Mouse (Mus musculus) A20 (cell line): ENCODE measurements around the gene Gm49450.
"Not testable (repeated sequence)": the region's sequence is repeated elsewhere in the genome, so short reads cannot be mapped to it uniquely, and the experiment has no call there.

Experiments
- DNase-seq: peaks from one replicate; pipeline ENCODE4 v3.0.0-alpha.2; 2011; ENCODE audit warnings: low read depth, low spot score

Gene Gm49450

GRCm38 (mm10) chr15:98956000-98956399 is 2.6 kb upstream of the Gm49450 start:
- peak; percentile 71 for DNase-seq

DNA sequence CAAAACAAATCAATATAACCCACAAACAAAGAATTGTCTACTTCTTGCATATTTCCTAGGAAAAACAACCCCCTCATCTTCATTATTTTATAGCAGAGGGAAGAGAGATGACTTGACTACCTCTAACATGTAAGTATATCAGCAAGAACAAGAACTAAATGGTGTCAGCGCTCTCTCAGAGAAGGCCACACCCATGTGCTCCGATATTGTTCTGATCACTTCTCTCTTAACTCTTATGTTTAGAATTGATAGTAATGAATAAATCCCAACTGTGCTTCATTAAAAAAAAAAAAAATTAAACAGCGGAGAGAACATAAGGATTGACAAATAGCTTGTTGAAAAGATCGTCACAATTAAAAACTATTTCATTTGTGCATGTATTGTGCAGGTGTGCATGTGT is 2.0 kb upstream of the Gm49450 start:
- DNase-seq: peak; percentile 78

DNA sequence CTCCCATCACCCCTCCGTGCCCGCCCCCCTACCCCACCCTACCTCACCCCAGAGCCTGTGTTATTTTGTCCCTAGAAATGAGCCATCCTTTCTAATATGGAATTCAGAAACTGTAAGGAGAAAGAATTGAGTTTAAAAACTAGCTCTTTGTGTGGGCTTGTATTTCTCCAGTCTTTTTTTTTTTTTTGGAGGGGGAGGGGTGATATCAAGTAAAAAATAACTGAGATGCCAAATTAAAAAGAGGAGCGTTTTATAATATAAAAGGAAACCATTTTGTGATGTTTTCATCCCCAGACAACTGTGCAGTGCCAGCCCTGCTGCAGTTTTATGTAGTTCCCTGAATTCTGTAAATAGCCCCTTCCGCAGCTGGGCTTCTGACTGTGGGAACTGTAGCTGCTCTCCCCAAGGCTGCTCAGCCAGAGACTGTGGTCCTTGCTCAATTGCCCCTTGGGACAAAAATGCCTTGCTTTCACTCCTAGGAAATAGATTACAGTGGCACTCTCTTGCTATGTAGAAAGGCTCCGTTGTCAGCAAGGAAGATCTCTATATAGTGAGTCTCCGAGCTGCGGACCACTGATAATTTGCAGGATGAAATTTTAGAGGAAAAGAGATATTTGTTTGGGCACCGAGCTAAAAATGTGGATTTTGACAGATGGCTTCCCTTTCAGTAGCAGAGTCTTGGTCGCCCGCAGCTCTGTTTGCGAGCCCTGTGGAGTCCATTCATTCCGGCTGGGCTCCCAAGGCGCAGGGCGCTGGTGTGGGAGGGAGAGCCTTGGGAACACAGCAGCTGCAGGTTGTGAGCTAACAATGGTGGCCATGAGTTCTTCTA is 1.3 kb upstream of the Gm49450 start:
- peak; percentile 49 for DNase-seq

DNA sequence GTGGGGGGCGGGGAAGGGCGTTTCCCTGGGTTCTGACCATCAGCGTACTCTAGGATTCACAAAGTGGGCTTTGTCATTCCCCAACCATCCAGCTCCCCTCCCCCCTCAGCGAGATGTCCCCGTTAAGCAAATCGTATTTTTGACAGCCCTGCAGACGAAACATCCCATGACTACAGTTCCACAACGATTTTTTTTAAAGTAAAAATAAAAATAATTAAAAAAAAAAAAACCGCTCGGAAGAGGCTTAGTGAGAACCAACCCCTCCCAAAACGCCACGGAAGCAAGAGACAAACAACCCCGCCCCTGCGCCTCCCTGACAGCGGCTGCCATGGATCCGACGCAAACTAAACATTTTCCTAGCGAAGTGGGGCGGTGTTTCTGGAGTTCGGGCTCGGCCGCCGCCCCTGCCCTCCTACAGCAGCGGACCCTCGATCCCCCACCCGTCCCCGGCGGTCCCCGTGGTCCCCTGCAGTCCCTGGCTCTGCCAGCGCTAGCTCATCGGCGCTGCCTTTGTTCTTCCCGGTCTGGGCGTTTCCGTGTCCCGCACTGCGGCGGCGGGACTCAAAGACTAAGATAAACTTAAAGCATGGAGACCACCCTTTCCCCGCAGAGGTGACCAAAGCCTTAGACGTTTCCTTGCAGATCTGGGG is 475 bp downstream of the Gm49450 start:
- DNase-seq: no peak

DNA sequence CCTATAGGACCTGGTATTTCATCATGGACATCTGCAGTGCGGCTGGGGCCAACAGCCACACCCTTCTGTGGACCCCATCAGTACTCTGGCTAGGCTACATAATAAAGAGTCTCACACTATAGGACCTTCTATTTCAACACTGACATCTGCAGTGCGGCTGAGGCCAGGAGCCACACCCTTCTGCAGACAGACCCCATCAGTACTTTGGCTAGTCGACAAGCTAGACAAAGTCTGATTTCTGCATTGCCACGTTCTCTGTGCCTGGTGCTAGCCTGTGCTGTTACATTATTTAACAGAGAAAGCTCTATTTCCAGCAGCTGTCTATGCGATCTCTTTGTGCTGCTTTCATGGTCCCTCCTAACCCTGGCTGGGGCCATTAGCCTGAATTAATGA is 1.3 kb downstream of the Gm49450 start:
- no peak for DNase-seq

- not testable (repeated sequence) for DNase-seq
Measured at GRCm38 (mm10) chr15:98951122-98952062, 2.0 kb downstream of the Gm49450 start.

DNA sequence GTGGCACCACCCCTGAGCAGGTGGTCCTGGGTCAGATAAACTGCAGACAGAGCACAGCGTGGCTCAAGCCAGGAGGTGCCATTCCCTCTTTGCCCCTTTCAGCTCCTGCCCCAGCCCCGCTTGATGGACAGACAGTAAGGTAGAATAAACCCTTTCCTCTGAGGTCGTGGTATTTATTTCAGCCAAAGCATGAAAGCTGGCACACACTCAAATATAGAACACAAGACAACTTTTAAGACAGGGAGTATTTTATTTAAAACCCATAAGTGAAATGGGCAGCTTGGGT is 3.8 kb downstream of the Gm49450 start:
- no peak for DNase-seq

DNA sequence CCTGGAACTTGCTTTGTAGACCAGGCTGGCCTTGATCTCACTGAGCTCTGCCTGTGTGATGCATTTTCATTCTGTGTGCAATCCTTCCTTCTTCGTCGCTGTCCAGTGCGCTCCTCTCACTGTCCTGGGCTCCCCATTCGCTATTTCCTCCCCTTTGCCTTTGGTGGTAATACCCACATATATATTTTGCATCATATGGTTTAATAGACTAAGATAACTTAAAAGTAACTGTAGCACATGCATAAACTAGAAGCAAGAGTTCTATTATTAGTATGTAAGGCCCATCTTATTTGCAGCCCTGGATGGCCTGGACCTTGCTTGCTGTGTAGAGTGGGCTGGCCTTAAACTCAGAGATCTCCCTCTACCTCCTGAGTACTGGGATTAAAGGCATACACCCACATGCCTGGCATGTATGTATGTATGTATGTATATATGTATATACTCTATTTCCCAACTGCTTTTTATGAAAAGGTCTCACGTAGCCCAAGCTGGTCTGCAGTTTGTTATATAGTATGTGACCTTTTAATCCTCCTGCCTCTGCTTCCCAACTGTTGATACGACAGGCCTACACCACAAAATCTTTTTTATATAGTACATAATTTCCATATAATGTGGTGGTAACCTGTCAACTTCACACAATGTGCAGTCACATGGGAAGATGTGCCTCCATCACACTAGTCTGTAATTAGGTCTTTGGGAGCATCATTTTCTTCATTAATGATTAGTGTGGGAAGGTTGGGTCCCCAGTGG is 4.3 kb downstream of the Gm49450 start:
- DNase-seq: no peak

- DNase-seq: no peak
Measured at GRCm38 (mm10) chr15:98948382-98948781, 5.0 kb downstream of the Gm49450 start.

GRCm38 (mm10) chr15:98947884-98948283 is 5.5 kb downstream of the Gm49450 start:
- no peak for DNase-seq

- DNase-seq: no peak
Measured at GRCm38 (mm10) chr15:98943133-98943532, 10.2 kb downstream of the Gm49450 start.

DNA sequence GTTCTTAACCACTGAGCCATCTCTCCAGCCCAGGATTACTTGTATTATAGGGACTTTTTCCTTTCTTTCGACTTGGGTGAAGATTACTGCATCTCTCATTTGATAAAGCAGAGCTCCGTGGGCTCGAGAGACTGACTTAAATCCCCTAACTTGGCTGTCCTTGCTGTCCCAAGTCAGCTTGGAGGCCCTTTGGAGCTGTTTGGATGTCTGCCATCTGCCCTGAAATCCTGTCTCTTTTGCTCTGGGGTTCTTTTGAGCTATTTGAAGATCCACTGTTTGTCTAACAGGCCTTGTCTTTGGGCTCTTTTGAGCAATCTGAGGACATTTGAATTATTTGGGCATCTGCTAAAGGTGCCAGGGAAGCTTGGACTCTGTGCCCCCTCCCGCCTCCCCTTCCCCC is 11.3 kb downstream of the Gm49450 start:
- DNase-seq: no peak

DNA sequence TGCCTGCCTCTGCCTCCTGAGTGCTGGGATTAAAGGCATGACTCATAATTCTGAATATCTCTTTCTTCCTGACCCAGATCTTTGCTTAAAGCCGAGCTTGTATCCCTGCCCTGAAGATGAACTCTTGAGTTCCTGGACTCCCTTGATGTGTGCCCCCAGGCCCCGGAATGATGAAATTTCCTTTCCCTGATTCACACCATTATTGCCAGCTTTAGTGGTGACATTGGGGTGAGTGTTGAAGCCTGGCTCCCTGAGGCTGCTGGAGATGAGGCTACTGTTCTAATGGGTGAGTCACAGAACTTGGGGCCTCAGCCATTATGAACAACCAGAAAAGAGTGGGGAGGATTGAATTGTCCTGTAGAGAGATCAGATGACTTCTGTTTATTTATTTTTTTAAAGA is 11.8 kb downstream of the Gm49450 start:
- DNase-seq: no peak

DNA sequence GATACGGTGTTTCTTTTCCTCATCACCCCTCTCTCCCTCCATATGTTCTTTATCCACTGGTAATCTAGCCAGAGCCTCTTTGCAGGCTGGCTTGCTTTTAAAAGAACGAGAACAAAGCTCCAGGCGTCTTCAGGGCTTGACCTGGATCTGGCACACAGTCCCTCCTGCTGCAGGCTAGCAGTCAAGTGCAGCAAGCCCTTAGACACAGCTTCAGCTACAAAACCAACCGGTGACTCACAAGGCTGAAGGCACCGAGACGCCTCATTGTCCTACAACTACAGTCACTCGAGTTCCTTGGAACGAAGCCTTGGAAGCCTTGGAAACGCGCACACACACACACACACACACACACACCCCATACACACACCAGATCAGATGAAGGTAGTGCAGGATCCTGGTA is 12.5 kb downstream of the Gm49450 start:
- no peak for DNase-seq

GRCm38 (mm10) chr15:98934217-98934839 is 19.0 kb downstream of the Gm49450 start, which contains the start of gene Tuba1b:
Gene Tuba1b (minus strand): TSS chr15:98934565.
- peak; percentile 92 for DNase-seq

- peak; percentile 93 for DNase-seq
Measured at GRCm38 (mm10) chr15:98933833-98934216, 19.5 kb downstream of the Gm49450 start.

DNA sequence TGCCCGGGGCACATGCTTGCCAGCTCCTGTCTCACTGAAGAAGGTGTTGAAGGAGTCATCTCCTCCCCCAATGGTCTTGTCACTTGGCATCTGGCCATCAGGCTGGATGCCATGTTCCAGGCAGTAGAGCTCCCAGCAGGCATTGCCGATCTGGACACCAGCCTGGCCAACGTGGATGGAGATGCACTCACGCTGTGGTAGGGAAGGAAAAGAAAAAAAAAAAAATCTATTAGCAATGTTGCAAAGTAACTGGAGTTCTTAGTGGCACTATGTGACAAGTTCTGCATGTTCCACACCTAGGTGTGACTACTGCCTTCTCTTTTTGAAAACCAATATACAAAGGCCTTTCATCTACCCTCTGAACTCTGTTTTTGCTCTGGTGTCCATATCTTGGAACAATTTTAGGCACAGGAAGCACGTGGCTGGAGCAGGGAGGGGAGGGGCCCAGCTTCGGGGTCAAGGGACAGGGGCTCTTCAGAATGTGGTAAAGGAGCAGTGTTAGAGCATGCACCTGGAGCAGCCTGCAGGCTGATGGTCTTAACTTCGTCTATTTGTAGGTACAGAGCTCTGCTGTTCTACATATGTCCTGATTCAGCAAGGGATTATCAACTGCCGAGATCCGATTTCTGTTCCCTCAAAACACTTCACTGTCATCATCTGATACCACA is 20.2 kb downstream of the Gm49450 start:
- not testable (repeated sequence) for DNase-seq

GRCm38 (mm10) chr15:98930998-98931397 is 22.4 kb downstream of the Gm49450 start:
- DNase-seq: no peak

DNA sequence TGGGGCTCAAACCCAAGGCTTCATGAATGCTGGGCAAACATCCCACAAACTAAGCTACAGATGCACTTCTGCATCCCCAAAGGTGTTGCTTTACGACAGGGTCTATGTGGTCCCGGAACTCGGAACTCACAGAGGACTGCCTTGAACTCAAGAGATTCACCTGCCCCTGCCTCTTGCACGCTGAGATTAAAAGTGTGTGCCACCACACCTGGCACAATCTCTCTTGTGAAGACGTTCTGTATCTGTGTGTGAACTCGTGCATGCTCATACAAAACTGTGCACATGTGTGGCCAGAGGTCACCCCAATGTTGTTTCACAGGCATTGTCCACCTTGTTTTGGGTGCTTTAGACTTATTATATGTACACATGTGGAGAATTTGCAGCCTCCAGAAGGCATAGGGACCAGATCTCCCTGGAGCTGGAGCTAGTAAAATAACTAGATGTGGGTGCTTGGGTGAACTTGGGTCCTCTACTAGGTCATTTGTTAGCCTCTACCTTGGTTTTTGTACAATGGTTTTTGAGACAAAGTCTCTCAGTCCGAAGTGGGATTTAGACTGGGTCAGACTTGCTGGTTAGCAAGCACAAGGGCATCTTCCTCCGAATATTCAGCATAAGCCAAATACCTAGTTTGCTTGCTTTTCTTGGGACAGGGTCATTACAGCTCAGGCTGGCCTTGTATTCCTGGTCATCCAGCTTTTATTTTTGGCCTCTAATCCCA is 23.2 kb downstream of the Gm49450 start:
- DNase-seq: peak; percentile 52
